Mouse (Mus musculus): Measurements from ENCODE around the gene Lst1.

Lst1 gene

DNA sequence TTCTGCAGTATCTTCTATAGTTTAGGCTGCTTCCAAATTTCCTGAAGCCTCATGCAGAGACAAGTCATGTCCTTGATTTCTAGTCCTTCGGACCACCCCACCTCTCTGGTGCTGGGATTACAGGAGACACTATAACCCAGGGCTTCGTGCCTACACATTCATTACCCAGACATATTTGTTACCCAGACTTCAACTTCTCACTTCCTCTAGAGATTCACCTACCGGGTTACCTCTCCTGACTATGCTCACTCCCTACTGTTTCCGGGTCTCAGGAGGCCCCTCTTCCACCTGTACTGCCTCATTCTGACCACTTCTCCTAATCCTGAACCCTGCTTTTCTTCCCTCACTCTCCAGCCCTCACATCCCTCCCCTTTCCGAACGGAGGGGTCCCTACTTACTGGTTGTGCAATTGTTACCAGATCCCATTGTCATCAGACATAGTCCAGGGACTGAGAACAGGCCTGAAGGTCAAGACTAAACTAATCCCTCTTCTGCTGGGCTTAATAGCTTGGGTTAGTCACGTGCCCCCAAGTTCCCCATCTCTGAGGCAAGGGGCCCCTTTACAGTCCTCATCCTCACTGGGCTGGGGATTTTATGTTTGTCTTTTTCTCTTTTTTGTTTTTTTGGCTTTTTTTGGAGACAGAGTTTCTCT, at the start of gene Lst1:
TSS of gene Lst1 (minus strand) at position 481 of the 652 bp plus-strand sequence.
- CTCF ChIA-PET: interaction anchor here (0.7 to 1.0 kb wide), 2 partner anchors 18 to 43 kb away, joined by 3 to 4 read pairs; no protein-coding TSS in a partner anchor

DNA sequence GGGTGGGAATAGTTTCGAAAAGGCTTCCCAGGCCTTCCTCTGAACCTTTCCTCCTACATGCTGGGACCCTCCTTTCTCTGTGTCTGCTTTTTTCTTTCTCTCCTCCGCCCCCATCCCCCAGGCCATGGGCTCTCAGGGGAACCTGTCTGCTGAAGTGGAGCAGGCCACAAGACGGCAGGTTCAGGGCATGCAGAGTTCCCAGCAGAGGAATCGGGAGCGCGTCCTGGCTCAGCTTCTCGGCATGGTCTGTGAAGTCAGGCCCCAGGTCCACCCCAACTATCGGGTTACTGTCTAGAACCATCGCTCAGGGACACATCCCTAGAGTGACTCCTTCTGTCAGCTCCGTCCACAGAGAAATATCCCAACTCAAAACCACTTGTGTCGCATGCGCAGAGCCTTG, 49.3 kb upstream of the Lst1 start:
- CTCF ChIA-PET: interaction anchor here (0.7 to 1.1 kb wide), 2 partner anchors 67 to 186 kb away, joined by 3 read pairs; no protein-coding TSS in a partner anchor

DNA sequence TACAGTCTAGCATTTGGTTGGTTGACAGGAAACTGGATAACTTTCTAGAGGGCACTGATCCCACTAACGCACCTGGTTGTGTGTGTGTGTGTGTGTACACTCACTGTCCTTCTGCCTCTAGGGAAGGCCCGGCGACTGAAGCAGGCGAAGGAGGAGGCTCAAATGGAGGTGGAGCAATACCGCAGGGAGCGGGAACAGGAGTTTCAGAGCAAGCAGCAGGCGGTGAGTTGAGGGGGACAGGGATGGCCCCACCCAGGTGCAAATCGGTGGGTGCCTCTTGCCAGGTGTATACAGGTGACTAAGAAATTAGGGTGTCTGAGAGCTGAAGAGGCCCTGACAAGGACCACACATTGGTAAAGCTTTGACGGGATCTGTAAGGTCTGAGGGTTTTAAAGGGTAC, 48.8 kb upstream of the Lst1 start:
- CTCF ChIA-PET: interaction anchor here (0.7 to 1.1 kb wide), 2 partner anchors 67 to 185 kb away, joined by 3 read pairs; no protein-coding TSS in a partner anchor

DNA sequence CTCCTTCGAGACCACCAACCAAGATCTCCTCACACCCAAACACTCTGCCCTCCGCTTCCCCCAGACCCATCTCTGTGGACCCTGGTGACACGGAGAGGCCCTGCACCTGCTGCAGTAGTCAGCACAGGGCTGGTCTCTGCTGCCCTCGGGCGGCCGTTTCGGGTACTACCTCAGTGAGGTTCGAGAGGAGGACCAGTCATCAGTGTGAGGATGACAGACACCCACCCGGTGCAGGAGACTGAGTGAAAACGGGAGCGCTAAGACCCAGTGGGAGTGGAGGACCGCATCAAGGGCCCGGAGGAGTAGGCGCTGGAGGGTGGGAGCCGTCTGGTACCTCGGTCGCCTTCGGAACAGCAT, 48.1 kb upstream of the Lst1 start:
- CTCF ChIA-PET: interaction anchor here (0.6 kb wide), 1 partner anchor 105 kb away, joined by 3 read pairs; the partner anchor contains the start of gene Apom

DNA sequence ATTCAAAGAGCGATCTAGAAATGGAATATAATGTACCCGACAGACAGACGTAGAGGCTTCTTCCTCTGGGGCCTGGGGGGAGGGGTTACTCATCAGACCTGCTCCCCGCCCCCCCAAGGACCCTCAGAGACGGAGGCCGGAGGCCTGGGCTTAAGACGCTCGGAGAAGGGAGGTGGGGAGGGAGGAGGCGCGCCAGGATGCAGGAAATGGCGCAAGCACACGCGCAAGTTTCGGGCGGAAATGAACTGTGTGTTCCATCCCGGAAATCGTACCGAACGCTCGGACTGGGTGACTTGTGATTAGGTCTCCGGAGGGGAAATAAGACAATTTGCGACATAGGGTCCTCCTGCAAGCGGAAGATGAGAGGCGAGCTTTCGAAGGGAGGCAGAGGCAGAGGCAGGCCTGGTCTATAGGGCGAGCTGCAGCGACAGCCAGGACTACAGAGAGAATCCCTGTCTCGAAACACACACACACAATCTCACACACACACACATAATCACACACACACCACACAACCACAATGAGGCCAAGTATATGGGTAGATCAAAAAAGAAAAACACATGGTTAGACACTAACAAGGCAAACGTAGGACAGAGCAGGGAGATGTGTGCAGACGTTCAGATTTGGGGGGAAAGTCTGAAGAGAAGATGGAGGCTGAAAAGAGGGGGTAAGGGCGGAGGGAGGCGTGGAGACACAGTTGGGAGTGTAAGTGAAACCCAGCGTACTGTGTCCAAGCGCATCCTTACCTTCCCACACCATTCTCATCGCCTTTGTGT, 47.6 kb upstream of the Lst1 start, which contains the start of gene Nfkbil1:
TSS of gene Nfkbil1 (minus strand) at position 179 of the 776 bp plus-strand sequence.
- CTCF ChIA-PET: interaction anchor here (0.6 to 1.1 kb wide), 4 partner anchors 51 to 104 kb away, joined by 3 to 5 read pairs (median 4); partner anchors contain the start of gene Apom

DNA sequence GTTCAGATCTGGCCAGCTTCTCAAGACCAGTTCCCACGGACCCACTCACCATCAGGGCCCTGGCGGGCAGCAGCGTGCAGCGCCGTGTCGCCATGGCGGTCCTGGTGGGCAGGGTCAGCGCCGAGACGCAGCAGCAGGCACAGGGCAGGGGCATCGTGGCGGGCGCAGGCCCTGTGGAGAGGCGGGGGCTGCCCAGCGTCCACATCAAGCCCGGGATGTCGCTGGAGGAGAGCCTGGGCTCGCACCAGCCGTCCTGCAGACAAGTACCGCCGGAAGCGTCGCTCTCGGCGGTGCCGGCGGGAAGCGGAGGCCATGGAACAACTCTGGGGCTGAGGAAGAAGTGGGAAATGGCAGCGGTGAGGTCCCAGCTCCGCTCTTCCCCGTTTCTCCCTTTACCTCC, 46.7 kb upstream of the Lst1 start:
- CTCF ChIA-PET: interaction anchor here (1.1 to 1.6 kb wide), 3 partner anchors 64 to 68 kb away, joined by 4 to 7 read pairs (median 5); no protein-coding TSS in a partner anchor

DNA sequence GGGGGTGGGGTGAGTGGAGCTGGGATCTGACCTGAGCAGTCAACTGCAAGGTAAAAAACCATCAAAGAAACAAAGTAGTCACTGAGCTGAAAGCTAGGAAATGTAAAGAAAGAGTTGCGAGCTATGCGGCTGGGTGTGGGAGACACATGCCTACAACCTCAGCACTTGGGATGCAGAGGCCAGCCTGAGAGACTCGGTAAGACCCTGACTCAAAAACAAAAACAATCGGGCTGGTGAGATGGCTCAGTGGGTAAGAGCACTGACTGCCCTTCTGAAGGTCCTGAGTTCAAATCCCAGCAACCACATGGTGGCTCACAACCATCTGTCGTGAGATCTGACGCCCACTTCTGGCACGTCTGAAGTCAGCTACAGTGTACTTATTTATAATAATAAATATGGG, 45.9 kb upstream of the Lst1 start:
- CTCF ChIA-PET: interaction anchor here (0.7 to 1.6 kb wide), 3 partner anchors 49 to 66 kb away, joined by 4 to 7 read pairs (median 4); no protein-coding TSS in a partner anchor

DNA sequence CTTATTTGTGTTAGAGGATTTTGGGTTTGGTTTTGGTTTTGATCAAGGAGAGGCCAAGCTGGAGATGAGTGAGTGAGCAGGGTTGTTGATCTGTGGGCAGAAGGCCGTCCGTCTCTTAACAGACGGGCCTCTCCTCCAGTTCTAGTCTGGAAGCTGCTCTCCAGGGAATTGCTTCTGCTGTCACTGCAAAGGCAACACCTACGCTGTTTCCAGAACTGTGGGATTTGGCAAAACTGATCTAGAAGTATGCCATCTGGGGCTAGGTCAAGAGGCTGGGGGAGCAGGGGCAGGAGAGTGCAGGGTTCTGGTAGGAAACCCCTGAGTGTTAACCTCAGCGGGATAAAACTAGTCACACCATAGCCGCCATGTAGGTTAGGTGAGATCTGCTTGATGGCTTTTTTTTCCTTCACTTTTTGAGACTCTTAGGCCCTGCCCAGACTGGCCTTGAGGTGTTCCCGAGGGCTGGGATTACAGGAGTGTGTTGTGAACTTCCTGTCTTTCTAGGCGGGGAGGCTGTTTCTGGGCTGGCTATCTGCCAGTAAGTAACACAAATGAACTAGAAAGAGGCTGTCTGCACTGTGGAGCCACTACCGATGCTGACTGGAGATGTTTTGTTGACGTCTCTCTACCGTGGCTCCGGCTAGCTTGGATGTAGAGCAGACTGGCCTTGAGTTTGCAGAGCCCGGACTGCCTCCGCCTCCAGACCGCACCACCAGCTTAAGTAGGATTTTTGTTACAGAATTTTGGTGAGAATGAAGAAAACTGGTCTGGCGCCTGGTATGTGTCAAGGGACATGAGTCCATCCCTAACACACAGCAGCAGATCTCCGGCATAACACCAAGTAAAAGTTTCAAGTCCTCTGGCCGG, 45.1 kb upstream of the Lst1 start, which contains the start of gene Atp6v1g2:
TSS of gene Atp6v1g2 (plus strand) at position 547 of the 867 bp plus-strand sequence.
- CTCF ChIA-PET: interaction anchor here (0.5 to 1.9 kb wide), 12 partner anchors 37 to 118 kb away, joined by 3 to 9 read pairs (median 4); partner anchors contain the start of genes Ltb and Ly6g5b

DNA sequence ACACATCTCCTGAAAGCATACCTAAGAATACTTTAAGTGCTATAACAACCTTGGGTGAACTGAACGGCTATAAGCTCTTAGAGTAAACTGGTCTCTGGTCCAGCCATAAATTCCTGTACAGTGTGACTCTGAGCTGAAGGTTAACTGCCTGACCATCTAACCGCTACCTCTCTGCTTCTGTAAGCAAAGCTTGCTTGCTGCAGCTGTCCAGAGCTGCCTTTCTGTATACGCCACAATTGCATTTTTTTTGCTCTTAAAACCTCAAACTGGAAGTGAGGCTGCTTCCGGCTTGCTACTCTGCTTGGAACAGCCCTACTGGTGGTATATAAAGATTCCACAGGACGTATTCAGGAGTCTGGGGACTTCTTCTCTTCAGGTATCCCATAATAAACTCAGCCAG, 44.4 kb upstream of the Lst1 start:
- CTCF ChIA-PET: interaction anchor here (0.6 to 1.9 kb wide), 12 partner anchors 15 to 67 kb away, joined by 3 to 9 read pairs (median 4); partner anchors contain the start of gene Ltb

DNA sequence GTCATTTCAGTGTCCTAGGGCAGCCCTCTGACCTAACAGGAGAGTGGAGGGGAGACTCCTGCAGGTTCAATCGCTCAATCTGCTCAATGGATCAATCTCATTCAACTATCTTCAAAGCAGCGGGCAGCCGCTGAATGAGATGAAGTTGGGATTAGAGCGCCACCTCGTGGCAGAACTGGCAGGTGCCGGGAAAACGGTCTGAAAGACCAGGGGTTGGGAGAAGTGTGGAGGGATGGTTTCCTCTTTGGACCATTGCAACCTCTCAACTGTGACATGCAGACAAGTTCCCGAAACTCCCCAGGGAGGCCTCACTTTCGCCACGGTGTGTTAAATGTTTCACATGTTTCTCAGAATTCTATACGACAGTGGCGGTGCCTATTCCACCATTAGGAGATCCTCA, 43.8 kb upstream of the Lst1 start:
- CTCF ChIA-PET: interaction anchor here (0.6 to 1.9 kb wide), 16 partner anchors 11 to 79 kb away, joined by 3 to 13 read pairs (median 4); partner anchors contain the start of genes Lst1 and Ltb

DNA sequence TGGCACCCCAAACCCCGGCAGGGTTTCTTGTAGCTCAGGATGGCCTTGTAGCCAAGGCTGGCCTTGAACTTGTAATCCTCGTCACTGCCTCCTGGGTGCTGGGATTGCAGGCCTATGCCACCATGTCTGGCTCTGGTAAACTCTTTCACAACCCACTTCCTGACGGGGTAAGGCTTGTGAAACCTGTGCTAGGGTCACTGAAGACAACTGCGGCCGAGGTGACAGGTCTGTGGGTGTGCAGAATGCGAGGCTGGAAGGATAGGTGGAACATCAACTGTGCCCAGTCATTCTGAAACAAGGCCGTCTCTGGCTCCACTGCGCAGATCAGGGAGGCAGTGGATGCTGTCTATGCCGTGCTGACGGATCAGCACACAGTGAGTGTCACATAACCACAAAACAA, 42.8 kb upstream of the Lst1 start:
- CTCF ChIA-PET: interaction anchor here (0.6 to 1.9 kb wide), 7 partner anchors 9 to 63 kb away, joined by 3 to 13 read pairs (median 4); partner anchors contain the start of genes Lst1 and Ltb

DNA sequence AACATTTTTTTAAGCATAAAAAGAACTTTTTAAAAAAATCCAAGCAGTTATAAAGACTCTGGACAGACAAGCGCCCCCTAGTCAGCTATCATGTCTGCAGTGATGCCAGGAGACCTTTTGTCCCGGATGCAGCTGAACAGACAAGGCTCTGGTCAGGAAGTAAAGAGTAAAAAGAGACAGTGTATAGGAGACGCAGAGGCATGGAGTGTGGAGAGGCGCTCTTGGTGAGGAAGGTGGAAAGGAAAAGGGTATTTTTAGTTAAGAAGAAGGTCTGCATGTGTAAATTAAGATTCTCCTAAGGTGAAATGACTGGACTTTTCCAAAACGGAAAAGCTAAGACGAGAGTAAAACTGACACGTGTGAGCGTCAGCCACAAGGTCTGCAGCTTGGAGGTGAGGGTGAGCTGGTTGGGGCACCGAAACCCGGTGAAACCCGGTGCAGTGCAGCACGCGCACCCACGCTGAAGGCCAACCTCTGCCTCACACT, 38.4 kb upstream of the Lst1 start:
- CTCF ChIA-PET: interaction anchor here (1.0 kb wide), 1 partner anchor 15 kb away, joined by 3 read pairs; no protein-coding TSS in a partner anchor

DNA sequence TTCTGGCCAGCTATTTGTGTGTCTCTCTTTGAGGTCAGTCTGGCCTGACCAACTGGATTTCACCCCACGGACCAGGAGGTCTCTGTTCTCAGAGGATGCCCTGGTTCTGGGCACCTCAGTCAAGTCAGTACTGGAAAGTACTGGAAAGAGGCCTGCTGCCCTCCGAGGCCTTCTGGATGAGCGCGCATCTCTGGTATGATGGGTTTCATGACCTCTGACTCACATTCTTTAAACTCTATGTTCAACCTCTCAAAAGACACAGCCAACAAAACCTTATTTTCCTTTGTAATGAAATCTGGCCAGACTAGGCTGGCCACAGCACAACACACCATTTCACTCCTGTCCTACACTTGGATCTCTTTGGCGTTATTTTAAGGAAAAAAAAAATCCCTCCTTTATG, 37.2 kb upstream of the Lst1 start:
- CTCF ChIA-PET: interaction anchor here (1.2 kb wide), 1 partner anchor 47 kb away, joined by 3 read pairs; no protein-coding TSS in a partner anchor

DNA sequence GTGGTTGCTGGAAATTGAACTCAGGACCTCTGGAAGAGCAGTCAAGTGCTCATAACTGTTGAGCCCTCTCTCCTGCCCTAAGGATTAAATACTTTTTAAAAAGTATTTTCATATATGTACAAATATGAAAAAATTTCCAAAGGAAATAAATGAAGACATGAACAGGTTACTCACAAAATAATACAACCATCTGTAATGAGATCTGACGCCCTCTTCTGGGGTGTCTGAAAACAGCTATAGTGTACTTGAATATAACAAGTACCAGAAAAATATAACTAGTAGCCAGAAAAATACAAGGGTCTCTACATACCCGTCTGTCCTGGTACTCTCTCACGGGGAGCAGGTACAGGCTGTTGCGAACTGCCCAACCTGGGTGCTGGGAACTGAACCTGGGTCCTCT, 36.4 kb upstream of the Lst1 start:
- CTCF ChIA-PET: interaction anchor here (1.2 kb wide), 1 partner anchor 46 kb away, joined by 3 read pairs; no protein-coding TSS in a partner anchor

DNA sequence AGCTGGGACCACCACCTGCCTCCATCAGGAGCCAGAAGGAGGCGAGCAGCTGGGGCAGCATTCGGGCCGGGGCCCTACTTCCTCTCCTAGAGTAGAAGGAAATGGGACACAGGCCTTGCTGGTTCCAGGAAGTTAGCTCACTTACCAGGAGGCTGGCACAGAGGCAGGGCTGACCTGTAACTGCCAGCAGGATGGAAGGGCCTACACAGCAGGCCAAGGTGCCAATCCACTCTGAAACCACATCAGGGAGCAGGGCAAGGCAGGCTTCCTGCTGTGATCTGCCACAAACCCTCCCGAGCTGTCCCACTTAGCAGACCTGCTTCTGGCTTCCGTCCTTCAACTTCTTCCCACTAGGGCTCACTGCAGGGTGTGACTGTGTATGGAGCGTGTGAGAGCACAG, 34.1 kb upstream of the Lst1 start:
- CTCF ChIA-PET: no interaction called here

DNA sequence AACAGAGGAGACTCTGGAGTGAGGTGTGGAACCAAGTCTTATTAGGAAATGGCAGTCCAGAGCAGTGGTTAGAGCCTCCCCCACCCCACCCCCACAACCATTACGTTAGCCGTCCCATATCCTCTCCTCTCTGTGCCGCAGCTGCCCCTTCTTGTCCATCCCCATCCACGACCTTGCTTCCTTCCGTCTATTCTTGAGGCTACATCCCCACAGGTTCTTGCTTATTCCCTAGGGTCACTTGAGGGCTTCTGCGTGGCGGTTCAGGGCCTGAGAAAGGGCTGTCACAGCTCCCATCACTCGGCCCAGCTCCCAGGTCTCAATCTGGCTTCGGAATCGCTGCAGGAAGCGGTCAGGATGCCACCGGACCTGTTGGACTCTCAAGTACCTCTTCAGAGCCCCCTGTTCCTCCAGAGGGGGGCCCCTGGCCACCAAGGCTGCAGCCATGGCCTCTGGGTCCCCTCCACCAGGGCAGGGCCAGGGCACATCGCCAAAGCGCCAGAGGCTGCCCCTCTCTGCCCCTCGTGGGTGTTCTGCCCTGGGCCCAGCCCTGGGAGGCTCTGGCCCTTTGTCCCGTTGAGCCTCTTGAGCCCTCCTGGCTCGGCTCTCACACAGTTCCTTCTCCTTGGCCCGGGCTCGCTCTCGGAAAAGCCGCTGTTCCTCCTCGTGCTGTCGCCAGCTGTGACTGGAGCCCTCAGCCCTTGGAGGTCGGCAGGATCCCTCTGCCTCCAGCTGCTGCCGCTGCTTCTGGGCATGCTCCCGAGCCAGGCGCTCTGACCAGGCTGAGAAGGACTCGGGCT, 32.1 kb upstream of the Lst1 start, which contains the start of gene Gm16181:
TSS of gene Gm16181 (plus strand) at position 679 of the 797 bp plus-strand sequence.
- CTCF ChIA-PET: interaction anchor here (0.6 to 2.1 kb wide), 3 partner anchors 12 to 48 kb away, joined by 3 to 9 read pairs (median 3); no protein-coding TSS in a partner anchor

DNA sequence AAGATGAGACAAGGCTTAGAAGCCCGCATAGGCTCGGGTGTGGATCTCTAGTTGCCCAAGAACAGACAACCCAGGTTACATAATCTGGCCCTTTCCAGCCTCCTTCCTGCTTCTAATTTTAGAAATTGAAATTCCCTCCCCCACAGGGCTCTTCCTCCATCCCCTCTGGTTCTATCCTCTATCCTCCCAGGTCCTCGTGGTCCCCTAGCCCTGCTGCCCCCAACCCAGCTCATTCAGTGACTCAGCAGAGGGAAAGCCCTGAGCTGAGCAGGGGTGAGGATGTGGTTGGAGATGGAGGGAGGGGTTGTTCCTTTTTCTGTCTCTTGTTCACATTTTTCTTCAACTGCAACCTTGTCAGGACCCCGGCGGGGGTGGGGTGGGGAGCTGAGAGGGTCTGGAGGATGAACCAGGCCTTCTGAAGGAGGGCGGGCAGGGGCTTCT, 31.4 kb upstream of the Lst1 start:
- CTCF ChIA-PET: interaction anchor here (0.6 to 2.1 kb wide), 4 partner anchors 11 to 48 kb away, joined by 3 to 9 read pairs (median 3); partner anchors contain the start of gene Ltb

DNA sequence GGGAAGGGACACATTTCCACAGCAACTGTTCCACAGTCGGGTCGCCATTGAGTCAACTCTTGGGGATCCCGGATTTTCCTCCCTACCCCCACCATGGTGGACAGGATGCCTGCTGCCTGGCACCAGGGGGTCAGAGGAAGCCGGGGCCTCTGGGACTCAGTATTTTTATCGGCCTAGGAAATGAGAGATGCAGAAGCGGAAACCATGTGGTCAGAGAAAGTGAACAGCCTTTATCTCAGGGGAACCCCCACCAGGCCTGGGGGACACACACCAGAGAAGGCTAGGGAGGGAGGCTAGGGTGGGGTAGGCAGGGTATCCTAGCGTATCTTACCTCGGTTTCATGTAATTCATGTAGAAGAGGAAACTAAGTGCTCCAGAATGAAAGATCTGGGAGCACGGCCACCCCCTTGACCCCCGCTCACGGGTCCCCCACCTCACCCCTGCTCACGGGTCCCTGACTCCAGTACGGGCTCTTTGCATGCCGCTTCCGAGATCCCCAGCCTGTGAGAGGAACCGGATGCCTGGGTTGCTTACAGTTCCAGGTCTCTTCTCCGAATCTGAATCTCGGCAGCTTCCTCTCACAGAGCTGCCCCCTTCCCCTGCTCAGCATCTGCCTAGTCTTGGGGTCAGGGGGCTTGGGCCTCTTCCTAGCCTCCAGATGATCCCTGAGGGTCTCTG, 30.4 kb upstream of the Lst1 start:
- CTCF ChIA-PET: interaction anchor here (0.7 to 2.1 kb wide), 3 partner anchors 18 to 25 kb away, joined by 3 to 9 read pairs (median 3); partner anchors contain the start of gene Ltb

Measured in spleen, embryonic (tissue).